Mouse (Mus musculus): ENCODE data around the gene Mien1. TPM values are rescaled to one million over a fixed set of nuclear protein-coding genes. Genes with fewer than 3 reads are reported as not detected.

Mien1 gene
- total RNA-seq, 1 experiment from 2014 or later, result 74.3 TPM

DNA sequence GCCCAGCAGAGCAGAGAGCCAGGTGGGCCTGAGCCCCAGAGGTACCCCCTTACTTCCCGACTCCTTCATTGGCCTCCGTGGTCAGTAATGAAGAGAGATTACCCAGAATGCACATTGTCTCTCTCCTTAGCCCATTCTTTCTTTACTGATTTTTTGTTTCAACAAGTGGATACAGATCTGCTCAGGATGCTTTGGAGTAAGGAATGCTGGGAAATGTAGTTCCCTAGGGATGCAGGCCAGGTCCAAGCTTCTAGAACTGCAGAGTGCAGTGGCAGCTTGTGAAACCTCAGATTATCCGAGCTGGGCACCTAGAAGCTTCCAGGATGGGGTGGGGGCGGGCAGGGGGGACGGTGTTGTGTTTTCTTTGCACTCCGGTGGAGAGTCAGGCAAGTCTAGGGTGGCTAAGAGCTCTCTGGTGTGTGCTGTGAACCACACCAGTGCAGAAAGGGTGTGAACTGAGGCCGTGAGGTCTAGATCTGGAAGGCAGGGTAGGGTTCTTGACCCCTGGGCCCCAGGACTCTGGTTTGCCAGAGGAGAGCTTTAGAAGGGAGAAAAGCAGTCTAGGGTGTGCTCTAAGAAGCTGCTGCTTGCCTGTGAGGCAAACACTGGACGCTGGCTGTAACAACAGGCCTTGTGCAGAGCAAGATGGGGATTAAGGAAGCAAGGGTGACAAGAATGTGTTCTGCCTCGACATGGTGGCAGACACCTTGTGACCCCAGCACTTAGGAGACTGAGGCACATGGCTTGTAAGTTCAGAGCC is 6.9 kb downstream of the Mien1 start:
- DNase-seq, result no peak

DNA sequence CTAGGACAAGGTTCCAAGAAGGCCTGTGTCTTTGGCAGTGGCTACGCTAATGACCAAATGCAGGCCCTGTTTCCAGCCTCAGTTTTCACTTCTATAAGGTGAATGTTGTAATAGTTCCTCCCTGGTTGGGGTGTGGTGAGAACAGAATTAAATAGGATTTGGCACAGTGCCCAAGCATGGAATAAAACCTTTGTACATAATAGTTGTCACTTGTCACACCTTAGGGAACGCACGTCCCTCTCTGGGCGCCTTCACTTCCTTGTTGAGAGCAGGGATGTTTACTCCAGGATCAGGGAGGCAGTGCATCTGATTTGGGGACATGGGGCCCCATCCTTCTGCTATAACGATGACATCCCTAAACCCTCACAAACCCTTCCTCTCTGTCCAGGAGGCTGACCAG is 10.4 kb downstream of the Mien1 start:
- DNase-seq, result no peak

DNA sequence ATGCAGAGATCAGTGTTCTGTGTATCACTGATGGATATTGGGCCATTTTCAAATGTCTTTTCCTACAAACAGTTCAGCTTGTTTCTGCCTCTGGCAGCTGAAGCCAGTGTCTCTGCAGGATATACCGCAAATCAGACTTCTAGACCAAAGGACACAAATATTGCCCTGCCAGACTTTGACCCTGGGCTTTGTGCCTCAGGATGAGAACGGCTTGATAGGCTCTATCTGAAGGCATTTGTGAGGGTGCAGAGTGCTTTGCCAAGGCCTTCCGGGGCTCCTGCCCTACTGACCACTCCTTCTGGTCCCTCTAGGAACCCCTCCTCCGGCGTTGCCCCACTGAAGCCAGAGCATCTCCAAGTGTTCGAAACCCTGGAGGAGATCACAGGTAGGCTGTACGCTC is 12.2 kb downstream of the Mien1 start:
- DNase-seq, result no peak

DNA sequence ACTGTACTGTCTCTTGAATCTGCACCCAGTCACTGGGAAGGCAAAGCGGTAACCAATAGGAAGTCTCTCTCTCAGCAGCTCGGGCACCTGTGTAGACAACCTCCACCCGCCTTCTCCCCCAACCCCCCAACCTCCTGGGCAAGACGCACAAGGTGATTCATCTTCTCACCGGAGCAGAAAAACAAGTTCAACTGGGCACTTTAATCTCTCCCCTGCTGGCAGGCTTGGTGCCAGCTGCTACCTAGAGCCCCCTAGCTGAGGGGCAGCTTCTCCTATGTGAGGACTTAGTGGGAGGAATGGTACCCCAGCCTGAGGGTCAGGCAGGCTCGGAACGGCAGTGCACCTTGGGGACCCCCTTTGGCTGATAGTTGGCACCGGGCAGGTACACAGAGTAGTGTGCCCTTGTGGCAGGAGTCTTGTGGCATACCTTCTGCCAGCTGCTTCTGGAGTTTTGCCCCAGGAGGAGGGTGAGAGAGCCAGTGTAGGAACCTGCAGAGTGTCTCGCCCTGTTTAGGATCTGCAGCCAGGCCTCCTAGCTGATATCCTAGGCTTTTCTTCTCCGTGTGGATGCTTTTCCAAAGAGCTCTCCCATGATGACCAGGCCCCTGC is 19.7 kb downstream of the Mien1 start:
- DNase-seq, result no peak

DNA sequence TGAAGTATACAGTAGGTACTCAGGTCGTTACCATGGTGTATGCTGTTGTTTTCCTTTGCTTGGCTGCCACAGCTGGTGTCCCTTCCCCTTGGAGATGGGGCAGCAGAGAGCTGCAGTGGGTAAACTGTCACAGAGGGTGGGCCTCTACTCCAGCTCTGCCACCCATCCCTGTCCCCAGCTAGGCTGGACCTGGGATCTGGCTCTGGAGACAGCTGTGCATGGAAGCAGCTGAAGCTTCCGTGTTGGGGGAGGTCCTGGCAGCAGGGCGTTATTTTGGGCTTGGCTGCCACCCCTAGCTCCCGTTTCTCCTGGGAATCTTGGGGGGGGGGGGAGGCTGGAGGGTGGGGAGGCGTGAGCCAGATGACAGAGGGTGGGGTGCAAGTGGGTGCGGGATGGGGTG is 20.5 kb downstream of the Mien1 start:
- DNase-seq, result no peak

DNA sequence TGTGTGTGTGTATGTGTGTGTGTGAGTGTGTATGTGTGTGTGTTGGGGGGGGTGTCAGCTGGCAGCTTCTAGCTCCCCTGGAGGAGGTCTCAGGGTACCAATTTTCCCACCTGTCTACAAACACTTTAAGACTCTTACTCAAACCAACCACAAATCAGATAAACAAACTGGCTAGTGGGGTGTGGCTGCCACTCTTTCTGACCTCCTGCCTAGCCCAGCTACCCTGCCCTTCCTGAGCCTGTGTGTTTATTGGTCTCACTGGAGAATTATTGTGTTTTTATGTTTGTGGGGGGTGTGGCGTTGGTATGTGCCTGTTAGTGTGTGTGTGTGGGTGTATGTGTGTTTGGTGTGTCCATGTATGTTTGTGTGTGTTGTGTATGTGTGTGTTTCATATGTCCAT is 21.7 kb downstream of the Mien1 start:
- DNase-seq, result no peak

DNA sequence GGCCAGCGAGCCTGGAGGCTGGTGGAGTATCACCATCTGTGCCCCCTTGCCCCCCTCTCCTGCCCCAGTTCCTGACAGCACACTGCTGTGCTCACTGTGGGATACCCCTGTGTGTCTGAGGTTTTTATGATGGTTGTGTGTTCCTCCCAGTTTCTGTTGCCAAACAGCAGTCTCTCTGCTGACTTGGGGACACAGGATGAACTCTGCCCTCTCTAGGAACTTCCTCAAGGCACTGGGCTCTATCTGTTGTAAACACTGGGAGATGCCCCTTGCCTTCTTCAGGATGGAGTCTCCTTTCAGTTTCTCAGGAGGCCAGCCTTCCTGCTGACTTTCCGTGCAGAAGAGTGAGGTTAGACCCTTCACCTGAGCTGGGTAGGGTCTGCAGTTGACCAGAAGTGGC is 24.6 kb downstream of the Mien1 start:
- DNase-seq, result no peak

DNA sequence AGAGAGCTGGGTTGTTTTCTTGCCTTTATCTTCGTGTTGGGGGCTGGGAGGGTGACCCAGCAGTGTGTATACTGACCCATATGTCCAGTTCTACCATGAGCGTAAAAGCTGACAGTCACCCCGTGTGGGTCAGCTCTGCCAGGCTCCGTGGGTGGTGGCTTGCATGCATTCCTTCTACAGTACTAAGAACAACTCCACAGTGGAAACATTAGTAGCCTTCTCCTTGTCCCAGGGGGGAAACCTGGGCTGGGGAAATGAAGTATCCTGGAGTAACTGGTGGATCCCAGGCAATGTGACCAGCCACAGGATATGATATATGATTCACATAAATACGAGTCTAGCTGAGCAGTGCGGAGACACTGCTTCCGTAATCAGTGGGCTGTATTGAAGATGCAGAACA is 25.1 kb downstream of the Mien1 start:
- DNase-seq, result no peak

DNA sequence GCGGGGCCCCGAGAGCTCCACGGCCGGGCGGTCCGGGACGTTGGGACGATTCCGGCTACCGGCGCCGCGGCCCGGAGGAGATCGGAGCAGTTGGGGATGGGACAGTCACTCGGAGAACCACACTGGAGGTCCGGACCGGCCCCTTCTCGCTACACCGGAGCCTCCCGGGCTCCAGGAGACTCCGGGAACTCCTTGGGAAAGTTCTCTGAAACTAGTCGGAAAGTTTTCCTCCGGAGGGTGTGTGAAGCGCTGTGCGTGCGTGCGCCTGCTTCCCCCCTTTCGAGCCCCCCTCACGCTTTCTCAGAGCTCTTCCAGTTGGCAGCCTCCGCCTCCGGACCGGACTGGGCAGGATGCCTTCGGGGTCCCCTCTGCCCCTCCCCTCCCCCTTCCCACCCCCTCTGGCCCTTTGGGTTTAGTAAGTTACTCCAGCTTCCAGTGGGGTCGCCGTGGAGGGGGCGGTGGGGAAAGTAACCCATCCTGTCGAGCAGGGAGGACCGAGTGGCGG is 25.9 kb downstream of the Mien1 start:
- peak; percentile 37 for DNase-seq

DNA sequence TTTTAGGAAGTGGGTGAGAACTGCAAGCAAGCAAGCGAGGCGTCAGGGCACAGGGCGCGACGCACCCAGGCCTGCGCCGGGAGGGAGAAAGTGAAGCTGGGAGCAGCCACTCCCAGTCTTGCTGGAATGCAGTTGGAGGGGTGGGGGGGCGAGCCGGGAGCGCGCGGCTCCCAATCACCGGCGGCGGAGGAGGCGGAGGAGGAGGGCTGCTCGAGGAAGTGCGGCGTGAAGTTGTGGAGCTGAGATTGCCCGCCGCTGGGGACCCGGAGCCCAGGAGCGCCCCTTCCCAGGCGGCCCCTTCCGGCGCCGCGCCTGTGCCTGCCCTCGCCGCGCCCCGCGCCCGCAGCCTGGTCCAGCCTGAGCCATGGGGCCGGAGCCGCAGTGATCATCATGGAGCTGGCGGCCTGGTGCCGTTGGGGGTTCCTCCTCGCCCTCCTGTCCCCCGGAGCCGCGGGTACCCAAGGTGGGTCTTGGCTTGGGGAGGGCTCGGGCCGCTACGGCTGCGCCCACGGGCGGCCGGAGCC is 26.5 kb downstream of the Mien1 start, which contains the start of gene Erbb2:
Gene Erbb2, plus strand, starts transcription at position 198 of the 524 bp plus-strand sequence.
- DNase-seq, result peak; percentile 79

DNA sequence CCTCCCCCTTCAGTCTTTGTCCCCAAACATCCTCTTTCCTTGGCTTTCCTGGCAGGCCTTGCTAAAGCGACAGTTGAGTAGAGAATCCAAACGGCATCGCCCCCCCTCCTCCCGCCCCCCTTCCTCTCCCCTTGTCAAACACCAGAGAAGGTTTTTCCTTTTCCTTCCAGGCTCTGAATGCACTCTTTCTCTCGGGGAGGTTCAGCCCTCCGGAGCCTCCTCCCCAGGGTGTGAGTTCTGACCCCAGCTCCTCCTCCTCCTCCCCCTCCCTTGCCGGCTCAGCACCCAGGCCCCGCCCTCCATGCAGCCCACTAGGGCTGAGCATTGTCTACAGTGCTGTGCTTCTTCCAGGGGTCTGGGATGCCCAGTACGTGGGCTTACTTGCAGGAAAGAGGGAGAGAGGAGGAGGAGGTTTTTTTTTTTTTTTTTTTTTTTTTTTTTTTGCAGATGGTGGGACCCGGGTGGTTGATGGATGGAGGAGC is 29.4 kb downstream of the Mien1 start:
- DNase-seq, result no peak

DNA sequence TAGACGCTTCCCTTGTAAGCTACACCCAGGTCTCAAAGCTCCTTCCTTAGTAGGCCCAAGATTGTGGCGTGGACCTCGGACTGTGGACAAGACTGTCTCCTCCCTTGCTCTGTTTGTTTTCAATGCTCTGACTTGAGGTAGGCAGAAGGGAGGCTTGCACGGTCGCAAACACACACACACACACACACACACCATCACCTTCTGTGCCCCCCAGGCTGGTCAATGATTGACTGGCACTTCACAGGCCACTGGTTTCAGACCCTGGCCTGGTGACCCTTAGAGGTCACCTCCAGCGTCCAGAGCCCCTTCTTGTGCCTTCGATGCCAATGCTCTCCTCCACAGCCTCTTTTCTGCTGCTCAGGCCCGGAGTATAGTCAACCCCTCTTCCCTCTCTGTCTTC is 29.9 kb downstream of the Mien1 start:
- no peak for DNase-seq

DNA sequence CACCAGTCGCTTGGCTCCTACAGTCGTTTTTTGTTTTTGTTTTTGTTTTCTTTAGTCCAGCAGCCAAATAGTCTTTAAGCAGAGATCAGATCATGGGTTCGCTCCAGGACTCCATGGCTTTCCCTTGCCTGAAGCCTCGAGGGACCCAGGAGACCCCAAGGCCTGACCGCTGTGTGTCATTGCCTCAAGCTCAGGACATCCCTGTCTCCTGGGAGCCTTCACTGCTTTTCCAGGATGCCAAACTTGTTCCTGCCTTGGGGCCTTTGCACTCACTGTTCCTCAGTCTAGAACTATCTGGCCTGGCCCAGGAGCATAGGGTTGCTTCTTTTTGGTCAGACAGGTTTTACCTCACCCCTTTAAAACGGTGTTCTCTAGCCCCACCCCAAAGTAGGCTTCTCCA is 32.2 kb downstream of the Mien1 start:
- DNase-seq, result no peak

DNA sequence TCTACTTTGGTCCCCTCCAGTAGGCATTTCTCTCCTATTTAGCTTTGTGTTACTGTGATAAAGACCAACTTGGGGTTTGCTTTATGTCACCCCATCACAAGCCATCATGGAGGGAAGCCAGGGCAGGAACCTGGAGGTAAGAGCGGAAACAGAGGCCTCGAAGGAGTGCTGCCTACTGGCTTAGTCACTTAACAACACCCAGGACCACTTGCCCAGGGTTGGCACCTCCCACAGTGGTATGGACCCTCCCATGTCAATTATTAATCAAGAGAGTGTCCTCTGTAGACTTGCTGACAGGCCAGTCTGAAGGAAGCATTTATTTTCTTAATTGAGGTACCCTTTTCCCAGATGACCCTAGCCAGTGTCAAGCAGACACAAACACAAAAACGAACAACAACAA is 38.0 kb downstream of the Mien1 start:
- no peak for DNase-seq

DNA sequence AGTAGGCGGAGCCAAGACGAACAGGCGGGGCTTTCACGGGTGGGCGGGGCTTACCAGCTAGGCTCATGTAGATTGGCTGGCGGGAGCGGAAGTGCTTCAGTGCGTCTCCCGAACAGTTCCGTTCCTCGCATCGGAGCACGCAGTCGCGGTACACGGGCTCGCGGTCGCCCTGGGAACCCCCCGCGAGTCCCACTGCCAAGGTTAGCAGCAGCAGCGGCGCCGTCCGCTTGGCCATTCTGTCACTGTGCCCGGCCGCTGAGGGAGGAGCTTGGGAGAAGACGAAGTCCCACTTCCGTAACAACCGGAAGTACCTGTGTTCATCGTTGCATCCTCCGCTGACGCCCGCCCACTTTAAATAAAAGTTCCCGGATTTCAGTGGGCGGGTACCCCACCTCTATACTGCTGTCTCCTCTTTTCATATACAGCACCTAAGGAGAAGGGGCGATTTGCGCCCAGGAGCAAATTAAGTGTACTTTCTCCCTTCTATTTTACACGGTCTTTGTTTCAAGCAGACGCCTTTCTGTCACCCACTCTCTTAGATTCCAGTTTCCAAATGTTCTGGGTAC is 38.5 kb downstream of the Mien1 start, which contains the start of gene Pgap3:
Gene Pgap3, minus strand, starts transcription at position 330 of the 566 bp plus-strand sequence.
- peak; percentile 93 for DNase-seq

DNA sequence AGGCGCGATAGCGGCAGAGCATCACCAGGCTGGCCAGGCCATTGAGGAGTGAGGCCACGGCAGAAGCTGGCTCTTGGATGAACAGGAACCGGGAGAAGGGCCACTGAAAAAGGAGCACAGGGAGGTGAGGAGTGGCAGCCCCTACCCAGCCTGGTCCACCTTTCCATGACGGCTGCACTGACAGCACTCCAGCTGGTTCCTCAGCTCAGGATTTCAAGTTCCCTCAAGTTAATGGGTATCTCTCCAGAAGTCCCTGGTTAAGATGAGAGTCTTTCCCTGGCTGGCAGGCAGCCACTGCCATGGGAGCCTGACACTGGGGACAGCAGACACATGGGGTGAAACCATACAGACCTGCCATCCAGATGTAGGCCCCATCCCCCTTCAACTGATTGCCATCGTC is 40.8 kb downstream of the Mien1 start:
- DNase-seq, result no peak

DNA sequence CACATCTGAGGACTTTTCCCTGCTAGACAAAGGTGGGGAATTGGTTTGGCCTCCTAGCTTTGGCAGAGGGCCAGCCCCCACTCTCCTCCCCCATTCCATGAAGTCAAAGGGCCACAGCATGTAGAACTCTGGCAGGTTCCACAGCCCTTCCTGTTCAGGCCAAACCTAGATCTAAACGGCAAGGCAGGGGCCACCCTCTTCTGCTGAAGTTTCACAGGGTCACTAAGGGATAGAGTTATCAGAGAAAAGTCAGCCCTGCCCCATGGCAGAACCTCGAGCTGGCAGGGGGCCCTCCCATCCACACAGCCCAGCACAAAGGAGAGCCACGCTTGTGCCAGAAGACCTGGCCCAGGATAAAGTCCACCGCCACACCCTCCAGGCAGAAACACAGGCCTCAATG is 43.8 kb downstream of the Mien1 start:
- DNase-seq, result no peak

DNA sequence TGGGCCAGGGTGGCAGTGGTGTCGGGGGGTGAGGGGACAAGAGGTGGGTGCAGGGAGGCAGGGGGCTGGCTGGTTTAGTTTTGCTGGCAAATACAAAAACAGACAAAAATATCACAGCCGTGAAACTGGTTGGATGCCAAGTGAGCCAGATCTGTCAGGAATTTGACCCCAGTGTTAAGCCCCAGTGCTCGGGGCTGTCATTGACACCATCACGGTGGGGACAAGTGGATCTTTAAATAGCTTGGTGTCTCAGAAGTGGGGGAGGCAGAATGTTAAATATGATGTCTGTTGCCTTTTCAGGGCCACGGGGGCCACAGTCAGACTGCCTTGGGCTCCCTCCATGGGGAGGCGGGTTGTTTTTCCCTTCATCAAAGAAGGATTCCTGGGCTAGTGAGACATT is 44.5 kb downstream of the Mien1 start:
- no peak for DNase-seq

DNA sequence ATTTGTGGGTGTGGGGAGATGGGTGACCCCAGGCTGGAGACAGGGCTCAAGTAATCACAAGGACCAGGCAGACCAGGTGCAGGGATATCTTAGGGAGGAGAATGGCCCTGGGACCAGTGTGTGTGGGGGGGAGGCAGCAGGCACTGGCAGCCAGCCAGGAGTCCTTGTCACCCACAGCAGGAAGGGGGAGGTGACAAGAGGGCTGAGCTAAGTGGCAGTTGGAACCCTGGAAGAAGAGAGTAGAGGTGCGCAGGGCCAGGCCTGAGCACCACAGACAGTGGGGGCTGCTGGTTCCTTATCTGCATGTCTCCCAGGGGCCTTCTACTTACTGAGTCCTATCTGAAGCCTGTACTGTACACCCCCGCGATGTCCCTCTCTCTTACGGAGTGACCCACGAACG is 45.5 kb downstream of the Mien1 start:
- DNase-seq, result peak; percentile 72

DNA sequence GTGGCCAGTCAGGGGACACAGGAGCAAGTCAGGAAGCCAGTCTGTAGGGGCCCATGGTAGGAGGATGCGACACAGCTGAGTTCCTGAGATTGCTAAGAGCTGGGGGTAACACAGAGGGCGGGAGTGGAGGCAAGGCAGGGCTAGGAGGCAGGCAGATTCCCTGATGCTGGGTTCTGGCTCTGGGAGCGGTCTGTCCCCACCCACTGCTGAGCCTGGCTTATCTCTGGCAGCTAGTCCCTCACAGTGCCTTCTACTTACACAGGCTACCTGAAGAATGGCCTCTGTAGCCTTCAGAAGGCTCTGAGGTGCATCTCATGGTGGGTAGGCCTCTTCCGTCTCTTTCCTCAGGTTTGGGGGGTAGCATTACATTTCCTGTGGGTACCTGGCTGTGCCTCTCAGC is 46.1 kb downstream of the Mien1 start:
- DNase-seq, result no peak

DNA sequence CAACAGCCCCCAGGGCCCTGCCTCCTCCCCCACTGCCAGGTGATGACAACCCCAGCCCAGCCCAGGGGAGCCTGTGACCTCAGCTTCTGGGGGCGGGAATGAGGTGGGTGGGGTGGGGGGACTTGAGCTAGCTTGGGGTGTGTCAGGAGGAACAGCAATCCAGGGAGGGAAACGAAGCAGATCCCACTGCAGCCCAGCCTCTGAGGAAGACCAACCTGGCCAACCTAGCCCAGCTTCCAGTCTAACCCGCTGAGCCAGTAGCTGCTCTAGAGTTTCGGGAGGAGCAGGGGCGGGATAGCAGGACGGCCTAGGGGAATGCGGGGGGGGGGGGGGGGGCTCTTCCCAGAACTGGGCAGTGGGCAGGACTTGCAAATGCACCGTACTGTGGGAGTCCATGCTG is 46.8 kb downstream of the Mien1 start:
- DNase-seq, result no peak

DNA sequence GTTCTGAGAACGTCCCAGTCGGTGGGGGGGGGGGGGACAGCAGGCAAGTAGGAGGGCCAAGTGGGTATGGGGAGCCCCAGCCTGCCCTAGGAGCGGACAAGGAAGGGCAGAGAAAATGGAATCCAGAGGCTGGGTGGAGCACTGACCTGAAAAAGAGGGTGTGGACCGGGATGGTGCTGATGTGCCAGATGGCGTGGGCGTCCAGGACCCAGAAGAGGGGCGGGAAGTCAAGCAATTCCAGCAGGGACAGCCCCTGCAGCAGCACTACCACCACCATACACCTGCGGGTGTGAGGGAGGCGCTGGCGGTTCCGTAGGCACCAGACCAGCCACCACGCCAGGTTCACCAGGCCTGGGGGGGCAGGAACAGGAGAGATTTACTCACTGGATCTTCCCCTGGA is 48.6 kb downstream of the Mien1 start:
- DNase-seq, result no peak

DNA sequence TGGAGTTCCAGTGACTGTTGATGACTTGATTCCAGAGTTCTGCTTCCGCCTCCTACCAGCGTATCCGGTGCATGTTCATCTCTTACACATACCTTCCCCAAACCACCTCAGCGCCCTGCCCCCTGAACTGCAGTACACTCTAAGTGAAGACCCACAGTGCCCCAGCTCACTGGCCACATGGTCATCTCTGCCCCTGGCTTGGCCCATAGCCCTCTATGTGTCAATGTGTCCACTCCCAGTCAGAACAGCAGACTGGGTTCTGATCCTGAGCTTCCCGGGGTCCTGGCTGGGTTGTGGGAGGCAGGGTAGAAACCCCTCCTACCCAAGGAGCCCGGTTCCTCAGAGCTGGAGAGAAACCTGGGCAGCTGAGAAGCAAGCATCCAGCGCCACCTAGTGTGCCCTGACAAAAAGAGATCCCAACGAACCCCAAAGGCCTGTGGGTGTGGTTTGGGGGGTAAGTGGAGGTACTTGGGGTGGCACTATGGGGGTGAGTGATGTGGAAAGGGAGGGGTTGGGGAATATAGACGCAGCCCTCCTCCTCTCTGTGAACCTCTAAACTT is 49.5 kb downstream of the Mien1 start:
- peak; percentile 72 for DNase-seq
